Mouse (Mus musculus) liver, adult 2 months (tissue): ENCODE data around the gene Gm7137.

ENCODE experiments used
- CTCF ChIP-seq: fragments of 200-500 bp; IDR thresholded peaks from 2 replicates; pipeline ENCODE4 v1.5.1; 2011; ENCODE audit warnings: low read depth, low read length, control low read depth
- POLR2A ChIP-seq: fragments of 200-500 bp; IDR thresholded peaks from 2 replicates; pipeline ENCODE4 v1.6.1; 2011; ENCODE audit warnings: low read length, control low read depth; ENCODE audit not compliant: insufficient read depth; ENCODE audit errors: extremely low read depth

GRCm38 (mm10) chr10:77819203-77819602 lies 31.2 kb upstream of the Gm7137 start:
- no peak for TF ChIP-seq CTCF
- no peak for TF ChIP-seq POLR2A
